Mouse (Mus musculus) liver, embryonic 13.5 days (tissue): ENCODE data around the gene Gm13084. TPM values are rescaled to one million over a fixed set of nuclear protein-coding genes. Genes with fewer than 3 reads are reported as not detected.
"Not testable (repeated sequence)": the region's sequence is repeated elsewhere in the genome, so short reads cannot be mapped to it uniquely, and the experiment has no call there.

Source experiments
- ATAC-seq: fragments of 200-750 bp; cut with Nextera tagmentation; 2 replicates; pipeline ENCODE4 v1.8.0; 2017; ENCODE audit warnings: low read depth, mild to moderate bottlenecking, moderate number of reproducible peaks, moderate library complexity
- DNase-seq: peaks from one replicate; pipeline ENCODE4 v3.0.0; 2022
- H3K27ac ChIP-seq: fragments of 300-500 bp; sonication (generic); 2 replicates; pipeline ENCODE4 v1.5.1; 2015; ENCODE audit warnings: moderate library complexity, mild to moderate bottlenecking, inconsistent platforms
- H3K27me3 ChIP-seq: fragments of 300-500 bp; sonication (generic); 2 replicates; pipeline ENCODE4 v1.6.1; 2015; ENCODE audit warnings: mild to moderate bottlenecking, inconsistent platforms
- H3K36me3 ChIP-seq: fragments of 300-500 bp; sonication (generic); 2 replicates; pipeline ENCODE4 v1.6.1; 2015; ENCODE audit warnings: mild to moderate bottlenecking, inconsistent platforms
- H3K4me1 ChIP-seq: fragments of 300-500 bp; sonication (generic); replicated peaks from 2 replicates; pipeline ENCODE4 v1.6.1; 2015; ENCODE audit warnings: inconsistent platforms
- H3K4me2 ChIP-seq: fragments of 300-500 bp; sonication (generic); 2 replicates; pipeline ENCODE4 v1.6.1; 2015; ENCODE audit warnings: inconsistent platforms, mild to moderate bottlenecking, moderate library complexity
- H3K4me3 ChIP-seq: fragments of 300-500 bp; sonication (generic); replicated peaks from 2 replicates; pipeline ENCODE4 v1.5.1; 2015; ENCODE audit warnings: mild to moderate bottlenecking, inconsistent platforms
- H3K9ac ChIP-seq: fragments of 300-500 bp; sonication (generic); 2 replicates; pipeline ENCODE4 v1.6.1; 2015; ENCODE audit warnings: mild to moderate bottlenecking, inconsistent platforms
- H3K9me3 ChIP-seq: fragments of 300-500 bp; sonication (generic); replicated peaks from 2 replicates; pipeline ENCODE4 v1.6.1; 2016; ENCODE audit warnings: inconsistent platforms
- WGBS: fragments of 180-500 bp; shearing (Covaris S2); methylation state at CpG from one replicate; pipeline ENCODE4 v1.1.7; 2015; ENCODE audit not compliant: insufficient replicate concordance; 5-methylcytosine and 5-hydroxymethylcytosine counted together
- polyA plus RNA-seq: library from polyadenylated mRNA; unstranded; fragments of >200 nt; fragmentation: Nextera tagmentation; extraction: Ambion mirVana; gene quantifications from 2 replicates; pipeline ENCODE4 v1.2.1, GENCODE M21; 2015

Gm13084 gene
- polyA plus RNA-seq = not detected in 2 replicates

- no peak for ATAC-seq
- WGBS = 57% methylated on average over 2 of the region's 2 CpGs
- H3K36me3 ChIP-seq = no peaks in the 10 kb centered on the region
- no peak within 1 kb of the TSS for H3K27ac ChIP-seq
- no peak within 1 kb of the TSS for H3K4me2 ChIP-seq
- no peak within 1 kb of the TSS for H3K4me3 ChIP-seq
- H3K4me1 ChIP-seq = no peaks in the 10 kb centered on the region
- no peaks in the 10 kb centered on the region; the same call in 1 of the 2 replicates for H3K9me3 ChIP-seq
- no peak for DNase-seq
- no peaks in the 10 kb centered on the region for H3K27me3 ChIP-seq
- no peak within 1 kb of the TSS for H3K9ac ChIP-seq
These were observed at the start of gene Gm13084 for GRCm38 (mm10) chr4:143815993-143816392. Gene Gm13084 (minus strand): TSS chr4:143816093.

GRCm38 (mm10) chr4:143846197-143846596 is 30.3 kb upstream of the Gm13084 start, which contains the start of gene Gm13103:
Gene Gm13103 (plus strand): TSS chr4:143846497.
- not testable (repeated sequence) for ATAC-seq, H3K4me1 ChIP-seq, DNase-seq, H3K27ac ChIP-seq, H3K9ac ChIP-seq, H3K4me2 ChIP-seq, H3K36me3 ChIP-seq, H3K27me3 ChIP-seq, H3K9me3 ChIP-seq, H3K4me3 ChIP-seq

GRCm38 (mm10) chr4:143789052-143789451 is 26.8 kb downstream of the Gm13084 start, which contains the start of gene Gm13023:
Gene Gm13023 (plus strand): TSS chr4:143789352.
- not testable (repeated sequence) for H3K4me2 ChIP-seq, H3K27ac ChIP-seq, ATAC-seq, H3K9me3 ChIP-seq, H3K9ac ChIP-seq, H3K4me3 ChIP-seq, DNase-seq, H3K4me1 ChIP-seq, H3K36me3 ChIP-seq, H3K27me3 ChIP-seq
- 72% methylated on average over 3 of the region's 3 CpGs for WGBS

Other genes starting within 250 kb of the Gm13084 start
- not detected in 2 replicates for gene Gm13083, start 201.1 kb downstream of the Gm13084 start, polyA plus RNA-seq
- not detected in 2 replicates for gene Gm13088, start 158.8 kb downstream of the Gm13084 start, polyA plus RNA-seq
- not detected in 2 replicates for gene Gm13089, start 113.4 kb downstream of the Gm13084 start, polyA plus RNA-seq
- gene Gm13078, start 96.6 kb downstream of the Gm13084 start, polyA plus RNA-seq = not detected in 2 replicates
- not detected in 2 replicates for gene Gm13023, start 26.7 kb downstream of the Gm13084 start, polyA plus RNA-seq
- not detected in 2 replicates for gene Gm13103, start 30.4 kb upstream of the Gm13084 start, polyA plus RNA-seq
- gene Pramef6, start 84.3 kb upstream of the Gm13084 start, polyA plus RNA-seq = not detected in 2 replicates
- not detected in 2 replicates for gene Pramef25, start 134.9 kb upstream of the Gm13084 start, polyA plus RNA-seq
- gene Gm13101, start 150.9 kb upstream of the Gm13084 start, polyA plus RNA-seq = not detected in 2 replicates
- not detected in 2 replicates for gene Pramef17, start 178.3 kb upstream of the Gm13084 start, polyA plus RNA-seq
- gene Pramel4, start 243.0 kb upstream of the Gm13084 start, polyA plus RNA-seq = not detected in 2 replicates